Mouse (Mus musculus): ENCODE measurements around the gene Bptf. TPM values are rescaled to one million over a fixed set of nuclear protein-coding genes. Genes with fewer than 3 reads are reported as not detected.
"Not testable (repeated sequence)": the region's sequence is repeated elsewhere in the genome, so short reads cannot be mapped to it uniquely, and the experiment has no call there.

Bptf gene
- total RNA-seq, 2 experiments from 2014 or later = 67.3 to 68.2 TPM

DNA sequence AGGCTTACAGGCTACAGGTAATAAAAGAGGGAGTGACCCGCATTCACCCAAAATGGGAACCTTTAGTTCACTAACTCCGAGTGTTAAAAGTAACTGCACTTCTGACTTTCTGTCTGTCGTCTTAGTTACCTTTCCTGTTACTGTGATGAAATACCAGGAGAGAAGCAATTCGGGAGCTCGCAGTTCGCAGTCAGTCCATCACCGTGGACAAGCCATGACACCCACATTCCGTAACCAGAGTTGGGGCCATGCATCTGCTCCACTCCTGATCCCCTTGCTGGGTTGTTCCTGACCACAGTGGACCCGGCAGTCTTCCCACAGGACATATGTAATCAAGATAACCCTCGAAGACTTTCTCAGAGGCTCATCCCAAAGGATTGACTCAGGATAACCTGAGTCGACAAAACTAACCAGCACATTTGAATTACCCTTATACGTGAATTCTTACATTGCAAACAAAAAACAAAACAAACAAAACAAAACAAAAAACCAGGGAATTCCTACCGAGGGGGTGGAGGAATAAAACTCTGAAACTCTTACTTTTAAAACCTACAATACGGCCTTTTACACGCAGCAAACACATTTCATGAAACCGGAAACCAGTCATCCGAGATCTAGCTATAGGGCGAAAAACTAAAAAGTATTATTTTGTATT is 120.1 kb downstream of the Bptf start:
- peak overlapping the region; percentile 94 for H3K27ac ChIP-seq
- intact Hi-C loops (cut with DNase I) = loop anchor here (1.0 kb wide), 1 partner anchor 12 kb away; the partner anchor contains the start of gene Kpna2
- TF ChIP-seq CTCF (IDR thresholded peaks at IDR 0.05) = no peak
- no peak for DNase-seq (ENCODE audit: extremely low spot score in 1 of 2, low spot score in 2 of 2)
- H3K4me3 ChIP-seq = peak overlapping the region; percentile 68

DNA sequence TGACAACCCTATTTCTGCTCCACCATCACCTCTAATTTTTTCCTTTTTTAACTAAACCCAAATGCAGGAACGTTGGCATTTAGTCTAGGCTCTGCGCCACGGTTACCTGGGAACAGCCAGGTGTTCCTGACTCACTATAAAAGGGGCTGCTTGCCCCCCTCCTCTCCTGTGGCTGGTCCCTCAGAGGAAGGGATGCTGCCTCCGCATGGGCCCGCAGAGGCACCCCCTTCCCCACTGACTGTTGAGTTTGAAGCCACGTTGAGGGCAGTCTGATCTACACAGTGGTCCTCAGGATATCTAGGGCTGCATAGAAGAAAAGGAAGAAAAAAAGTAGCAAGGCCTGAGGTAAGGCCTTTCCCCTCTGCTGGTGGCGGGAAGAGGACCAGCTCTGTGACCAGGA is 120.8 kb downstream of the Bptf start:
- no peak for TF ChIP-seq CTCF (IDR thresholded peaks at IDR 0.05)
- Histone ChIP-seq H3K4me3 (no peak overlapping the region), H3K27ac (no peak overlapping the region)
- intact Hi-C loops (cut with DNase I) = no loop called here
- no peak for DNase-seq (ENCODE audit: extremely low spot score in 1 of 2, low spot score in 2 of 2)

GRCm38 (mm10) chr11:107010447-107010846 is 121.5 kb downstream of the Bptf start:
- Histone ChIP-seq H3K4me3 (no peak overlapping the region), H3K27ac (no peak overlapping the region)
- intact Hi-C loops (cut with DNase I) = no loop called here
- no peak for TF ChIP-seq CTCF (IDR thresholded peaks at IDR 0.05)
- no peak for DNase-seq (ENCODE audit: extremely low spot score in 1 of 2, low spot score in 2 of 2)

GRCm38 (mm10) chr11:107005538-107005937 is 126.4 kb downstream of the Bptf start:
- intact Hi-C loops (cut with DNase I) = no loop called here
- no peak for TF ChIP-seq CTCF (IDR thresholded peaks at IDR 0.05)
- no peak overlapping the region for H3K27ac ChIP-seq
- no peak for DNase-seq (ENCODE audit: extremely low spot score in 1 of 2, low spot score in 2 of 2)
- H3K4me3 ChIP-seq = no peak overlapping the region

- Histone ChIP-seq H3K27ac (no peak overlapping the region), H3K4me3 (no peak overlapping the region)
- DNase-seq (ENCODE audit: extremely low spot score in 1 of 2, low spot score in 2 of 2) = no peak
- intact Hi-C loops (cut with DNase I) = no loop called here
- TF ChIP-seq CTCF (IDR thresholded peaks at IDR 0.05) = no peak
These were observed 129.9 kb downstream of the Bptf start for GRCm38 (mm10) chr11:107001760-107002675.

DNA sequence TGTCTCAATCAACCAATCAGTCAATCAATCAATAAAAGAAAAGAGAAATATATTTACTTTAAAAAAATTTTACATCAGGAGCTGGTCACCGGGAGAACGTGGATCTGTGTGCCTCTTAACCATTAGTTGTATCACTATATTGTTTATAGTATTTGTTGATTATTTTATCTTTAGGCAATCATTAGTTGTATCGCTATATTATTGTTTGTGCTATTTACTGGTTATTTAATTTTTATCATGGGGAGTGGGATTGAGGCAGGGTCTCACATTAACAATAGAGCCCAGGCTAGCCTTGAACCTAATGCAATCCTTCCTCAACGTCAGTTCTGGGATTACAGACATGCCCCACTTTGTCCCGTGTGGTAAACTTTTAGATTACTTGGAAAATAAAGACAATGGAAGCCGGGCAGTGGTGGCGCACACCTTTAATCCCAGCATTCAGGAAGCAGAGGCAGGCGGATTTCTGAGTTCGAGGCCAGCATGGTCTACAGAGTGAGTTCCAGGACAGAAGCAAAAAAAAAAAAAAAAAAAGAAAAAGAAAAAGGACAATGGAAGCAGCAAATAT is 131.9 kb downstream of the Bptf start:
- H3K4me3 ChIP-seq = peak overlapping the region; percentile 93
- DNase-seq (ENCODE audit: extremely low spot score in 1 of 2, low spot score in 2 of 2) = no peak
- peak overlapping the region; percentile 93 for H3K27ac ChIP-seq
- intact Hi-C loops (cut with DNase I) = loop anchor here (1.0 to 5.0 kb wide), 2 partner anchors 12 to 213 kb away; partner anchors contain the start of genes Cep95 and Ddx5
- no peak for TF ChIP-seq CTCF (IDR thresholded peaks at IDR 0.05)

DNA sequence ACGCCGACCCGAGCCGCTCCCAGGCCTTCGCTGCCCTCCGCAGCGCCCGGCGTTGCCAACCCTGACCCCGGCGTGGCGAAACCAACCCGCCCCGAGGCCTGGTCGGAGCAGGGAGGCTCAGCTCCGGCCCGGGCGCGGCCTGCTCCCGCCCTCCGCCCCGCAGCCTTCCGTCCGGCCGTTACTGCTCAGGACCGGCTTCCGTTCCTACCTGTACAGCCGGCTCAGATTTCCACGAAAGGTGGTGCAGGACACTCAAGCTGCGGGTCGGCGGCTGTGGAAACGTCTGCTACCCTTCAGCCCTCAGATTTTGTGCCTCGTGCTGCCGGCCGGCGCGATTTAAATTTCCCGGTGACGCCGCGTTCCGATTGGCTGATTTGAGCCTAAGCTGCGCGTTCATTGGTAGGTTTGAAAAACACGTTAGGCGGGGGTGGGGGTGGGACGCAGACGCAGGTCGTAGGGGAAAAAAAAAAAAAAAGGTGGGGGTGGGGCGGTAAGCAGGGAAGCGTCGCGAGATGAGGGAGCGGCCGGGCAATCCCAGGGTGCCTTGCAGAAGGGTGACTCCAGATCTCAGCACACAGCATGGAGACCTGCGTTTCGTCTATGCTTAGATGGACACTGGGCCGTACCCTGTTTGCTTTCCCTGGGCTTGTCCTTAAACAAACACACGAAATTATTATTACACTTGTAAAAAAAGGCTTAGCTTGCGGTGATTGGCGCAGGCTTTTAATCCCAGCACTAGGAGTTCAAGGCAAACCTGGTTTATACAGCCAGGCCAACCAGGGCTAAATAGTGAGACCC is 132.6 kb downstream of the Bptf start, which contains the start of gene Kpna2:
Gene Kpna2, minus strand, starts transcription at position 391 of the 798 bp plus-strand sequence.
- DNase-seq (ENCODE audit: extremely low spot score in 1 of 2, low spot score in 2 of 2) = peak; percentile 86 to 88
- Histone ChIP-seq H3K4me3 (peak within 1 kb of the TSS; percentile 93), H3K27ac (peak within 1 kb of the TSS; percentile 93)
- no peak; the same call in 1 of the 2 replicates for TF ChIP-seq CTCF (IDR thresholded peaks at IDR 0.05)
- intact Hi-C loops (cut with DNase I) = loop anchor here (1.0 to 5.0 kb wide), 2 partner anchors 13 to 212 kb away; partner anchors contain the start of genes Cep95 and Ddx5

GRCm38 (mm10) chr11:106998651-106999150 is 133.2 kb downstream of the Bptf start:
- peak overlapping the region; percentile 79 for H3K27ac ChIP-seq
- peak overlapping the region; percentile 93 for H3K4me3 ChIP-seq
- intact Hi-C loops (cut with DNase I) = loop anchor here (1.0 to 5.0 kb wide), 2 partner anchors 14 to 211 kb away; partner anchors contain the start of genes Cep95 and Ddx5
- TF ChIP-seq CTCF (IDR thresholded peaks at IDR 0.05) = no peak
- DNase-seq (ENCODE audit: extremely low spot score in 1 of 2, low spot score in 2 of 2) = peak in 1 of 2 experiments; percentile 28

- Histone ChIP-seq H3K4me3 (peak overlapping the region; percentile 93), H3K27ac (no peak overlapping the region)
- intact Hi-C loops (cut with DNase I) = loop anchor here (5.0 kb wide), 1 partner anchor 211 kb away; the partner anchor contains the start of genes Cep95 and Ddx5
- no peak for DNase-seq (ENCODE audit: extremely low spot score in 1 of 2, low spot score in 2 of 2)
- TF ChIP-seq CTCF (IDR thresholded peaks at IDR 0.05) = no peak
These were observed 134.0 kb downstream of the Bptf start for GRCm38 (mm10) chr11:106997976-106998375.

GRCm38 (mm10) chr11:106996492-106996891 is 135.4 kb downstream of the Bptf start:
- H3K4me3 ChIP-seq; H3K27ac ChIP-seq; DNase-seq (ENCODE audit: extremely low spot score in 1 of 2, low spot score in 2 of 2): not testable (repeated sequence)
- intact Hi-C loops (cut with DNase I) = loop anchor here (5.0 kb wide), 1 partner anchor 209 kb away; the partner anchor contains the start of genes Cep95 and Ddx5

Measured in left cerebral cortex, adult 2 months (tissue).